Mouse (Mus musculus) erythroblast, embryonic 14.5 days (primary cell): ENCODE measurements at regions not wholly inside any gene's neighbourhood (a gene's known extent, or its start where the extent isn't known, plus 50 kb on each side); places are given as distances from the start of the nearest gene placed in this dataset.

ENCODE experiments used
- GATA1 ChIP-seq: IDR thresholded peaks from 2 replicates; pipeline ENCODE4 v1.6.1; 2012; ENCODE audit warnings: low read length, inconsistent platforms, mixed read lengths
- TAL1 ChIP-seq: IDR thresholded peaks from 3 replicates; pipeline ENCODE4 v1.6.1; 2012; ENCODE audit warnings: low read length, inconsistent platforms, mixed read lengths

DNA sequence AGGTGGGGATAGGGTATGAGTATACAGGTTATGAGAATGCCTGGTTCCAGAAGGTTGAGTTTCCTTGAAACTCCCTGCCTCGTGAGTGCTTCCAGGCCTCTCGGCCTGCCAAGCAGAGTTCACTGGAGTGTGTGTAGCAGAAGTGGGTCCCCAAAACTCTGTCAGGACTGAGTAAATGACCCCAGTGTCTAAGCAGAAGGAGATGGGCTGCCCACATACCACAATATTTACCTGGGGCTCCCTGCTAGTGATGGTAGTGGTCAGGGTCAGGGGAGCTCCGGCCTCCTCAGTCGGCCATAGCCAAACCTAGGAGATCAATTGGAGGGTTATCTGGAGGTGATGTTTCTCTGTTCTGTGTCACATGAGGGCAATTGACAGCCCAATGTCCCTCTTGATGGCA, 126.9 kb upstream of the Thpo start:
- TF ChIP-seq GATA1 (no peak), TAL1 (no peak)
